Mouse (Mus musculus) CH12.LX (cell line): ENCODE measurements around the gene F2r.

Source experiments
- CHD2 ChIP-seq: IDR thresholded peaks from 2 replicates; pipeline ENCODE4 v1.6.1; 2011; ENCODE audit warnings: low read length, improper control_type of control experiment
- CTCF ChIP-seq, 2 experiments: IDR thresholded peaks in 1 of 2; conservative IDR thresholded peaks in 1 of 2; 2 replicates each; pipeline ENCODE4 v1.5.1; 2011 to 2012; ENCODE audit warnings: low read depth in 2 of 2, low read length in 2 of 2, improper control_type of control experiment in 1 of 2, inconsistent platforms in 1 of 2, mild to moderate bottlenecking in 1 of 2, moderate library complexity in 1 of 2
- EP300 ChIP-seq: IDR thresholded peaks from 2 replicates; pipeline ENCODE4 v1.6.1; 2011; ENCODE audit warnings: low read length, improper control_type of control experiment
- MAX ChIP-seq: IDR thresholded peaks from 2 replicates; pipeline ENCODE4 v1.6.1; 2011; ENCODE audit warnings: low read length, improper control_type of control experiment
- RAD21 ChIP-seq: IDR thresholded peaks from 2 replicates; pipeline ENCODE4 v1.6.1; 2011; ENCODE audit warnings: low read depth, mild to moderate bottlenecking, low read length, improper control_type of control experiment, moderate library complexity
- ZC3H11A ChIP-seq: IDR thresholded peaks from 2 replicates; pipeline ENCODE4 v1.6.1; 2012; ENCODE audit warnings: low read depth, mild to moderate bottlenecking, inconsistent platforms, low read length, improper control_type of control experiment
- ZNF384 ChIP-seq: IDR thresholded peaks from 2 replicates; pipeline ENCODE4 v1.6.1; 2012; ENCODE audit warnings: low read depth, low read length, improper control_type of control experiment, inconsistent platforms

GRCm38 (mm10) chr13:95653696-95654095, 35.4 kb upstream of the F2r start:
- TF ChIP-seq CTCF (conservative IDR thresholded peaks at IDR 0.05 in 1 of 2, IDR thresholded peaks at IDR 0.05 in 1 of 2; ENCODE audit: low read depth in 2 of 2, low read length in 2 of 2) (no peak), MAX (no peak), CHD2 (no peak), EP300 (no peak), ZNF384 (no peak), ZC3H11A (no peak), RAD21 (no peak)
